Mouse (Mus musculus) forebrain, embryonic 14.5 days (tissue): ENCODE measurements around the gene Pappa2. TPM values are rescaled to one million over a fixed set of nuclear protein-coding genes. Genes with fewer than 3 reads are reported as not detected.
A peak's percentile ranks its signal among the peaks of the same experiment; 100 is the strongest.

Experiments used
- ATAC-seq: fragments of 200-750 bp; cut with Nextera tagmentation; 2 replicates; pipeline ENCODE4 v1.8.0; 2017; ENCODE audit warnings: mild to moderate bottlenecking, moderate library complexity
- DNase-seq: peaks from one replicate; pipeline ENCODE4 v3.0.0-alpha.2; 2015; ENCODE audit warnings: low spot score
- H3K27ac ChIP-seq: fragments of 300-500 bp; sonication (generic); 2 replicates; pipeline ENCODE4 v1.5.1; 2014; ENCODE audit warnings: low read depth, mild to moderate bottlenecking, control low read depth, low read length, moderate library complexity
- H3K27me3 ChIP-seq: fragments of 300-500 bp; sonication (generic); replicated peaks from 2 replicates; pipeline ENCODE4 v1.6.1; 2014; ENCODE audit warnings: low read length, control low read depth, mixed read lengths; ENCODE audit not compliant: control insufficient read depth, insufficient read depth
- H3K36me3 ChIP-seq: fragments of 300-500 bp; sonication (generic); 2 replicates; pipeline ENCODE4 v1.6.1; 2014; ENCODE audit warnings: low read length, control low read depth; ENCODE audit not compliant: control insufficient read depth, insufficient read depth
- H3K4me1 ChIP-seq: fragments of 300-500 bp; sonication (generic); 2 replicates; pipeline ENCODE4 v1.6.1; 2014; ENCODE audit warnings: antibody characterized with exemption, low read length, control low read depth; ENCODE audit not compliant: control insufficient read depth, insufficient read depth
- H3K4me2 ChIP-seq: fragments of 300-500 bp; sonication (generic); 2 replicates; pipeline ENCODE4 v1.6.1; 2014; ENCODE audit warnings: mild to moderate bottlenecking, control low read depth, low read length
- H3K4me3 ChIP-seq: fragments of 300-500 bp; sonication (generic); 2 replicates; pipeline ENCODE4 v1.5.1; 2014; ENCODE audit warnings: low read depth, low read length, control low read depth
- H3K9ac ChIP-seq: fragments of 300-500 bp; sonication (generic); 2 replicates; pipeline ENCODE4 v1.6.1; 2014; ENCODE audit warnings: mild to moderate bottlenecking, low read length, control low read depth, moderate library complexity
- H3K9me3 ChIP-seq: fragments of 300-500 bp; sonication (generic); replicated peaks from 2 replicates; pipeline ENCODE4 v1.6.1; 2016; ENCODE audit warnings: low read length, control low read depth, mixed read lengths; ENCODE audit not compliant: control insufficient read depth
- WGBS: fragments of 180-500 bp; shearing (Covaris S2); extraction: QIAGEN DNeasy Blood & Tissue Kit; methylation state at CpG from one replicate; pipeline ENCODE4 v1.1.7; 2014; 5-methylcytosine and 5-hydroxymethylcytosine counted together
- polyA plus RNA-seq: library from polyadenylated mRNA; unstranded; fragments of >200 nt; fragmentation: Nextera tagmentation; extraction: Ambion mirVana; gene quantifications from 2 replicates; pipeline ENCODE4 v1.2.1, GENCODE M21; 2014

The Pappa2 gene
- polyA plus RNA-seq, 1 experiment from 2014 or later = 1.2 TPM

DNA sequence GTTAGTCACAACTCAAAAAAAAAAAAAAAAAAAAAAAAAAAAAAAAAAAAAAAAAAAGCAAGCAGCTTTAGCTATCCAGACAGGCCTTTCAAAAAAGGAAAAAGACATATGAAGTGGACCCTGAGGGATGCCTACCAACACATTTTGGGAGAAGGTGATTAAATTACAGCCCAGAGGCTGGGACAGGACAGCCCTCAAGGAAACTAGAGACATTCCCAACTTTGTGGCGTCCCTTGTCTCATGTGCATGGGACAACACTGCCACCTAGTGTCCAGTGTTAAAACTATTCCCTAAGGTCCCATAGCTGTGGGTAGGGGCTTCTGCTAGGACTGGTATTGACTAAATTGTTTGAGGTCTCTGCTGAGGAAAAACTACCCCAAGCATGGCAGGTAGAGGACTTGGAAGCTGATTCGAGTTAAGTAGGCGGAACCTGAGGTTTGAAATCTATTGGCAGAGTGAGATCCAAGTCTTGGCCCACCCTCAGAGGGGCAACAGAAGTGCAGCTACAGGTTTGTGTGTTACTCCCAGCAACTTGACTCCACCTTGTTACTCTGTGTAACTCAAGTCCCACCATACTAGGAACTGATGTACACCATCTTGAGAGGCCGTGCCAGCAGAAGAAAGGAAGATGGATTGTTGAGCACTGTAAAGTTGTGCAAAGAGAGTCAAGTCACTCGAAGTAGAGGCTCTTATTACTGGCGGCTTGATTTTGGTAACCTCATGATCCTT, 26.6 kb downstream of the Pappa2 start:
- ATAC-seq (peak; percentile 77), DNase-seq (peak; percentile 91)
- Histone ChIP-seq H3K27me3 (no peaks in the 10 kb centered on the region), H3K4me2 (no peak overlapping the region), H3K4me1 (no peaks in the 10 kb centered on the region), H3K4me3 (no peak overlapping the region), H3K36me3 (no peaks in the 10 kb centered on the region), H3K9me3 (no peaks in the 10 kb centered on the region), H3K9ac (no peak overlapping the region), H3K27ac (no peak overlapping the region)
- WGBS = 38% methylated on average over 6 of the region's 6 CpGs

DNA sequence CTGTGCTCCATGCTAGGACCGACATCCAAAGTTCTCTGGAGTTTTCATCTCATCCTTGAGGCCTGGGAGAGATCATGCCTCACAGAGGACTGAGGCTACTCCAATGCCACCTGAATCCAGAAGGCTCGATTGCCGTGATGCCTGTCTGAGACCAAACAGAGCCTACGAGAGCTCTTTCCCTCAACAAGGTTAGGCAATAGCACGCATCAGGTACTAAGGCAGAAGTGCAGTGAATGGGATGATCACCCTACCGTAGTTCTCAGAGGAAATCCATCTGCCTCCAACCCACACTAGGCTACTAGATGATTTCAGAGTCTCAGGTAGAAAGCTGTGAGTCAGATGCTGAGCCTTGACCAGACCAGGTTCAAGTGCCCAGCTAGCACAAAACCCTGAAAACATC, 31.2 kb downstream of the Pappa2 start:
- Histone ChIP-seq H3K4me2 (no peak overlapping the region), H3K4me1 (no peaks in the 10 kb centered on the region), H3K36me3 (no peaks in the 10 kb centered on the region), H3K27me3 (no peaks in the 10 kb centered on the region), H3K9ac (no peak overlapping the region), H3K27ac (no peak overlapping the region), H3K9me3 (no peaks in the 10 kb centered on the region), H3K4me3 (no peak overlapping the region)
- WGBS = 93% methylated on average over 6 of the region's 6 CpGs
- ATAC-seq (no peak), DNase-seq (no peak)

DNA sequence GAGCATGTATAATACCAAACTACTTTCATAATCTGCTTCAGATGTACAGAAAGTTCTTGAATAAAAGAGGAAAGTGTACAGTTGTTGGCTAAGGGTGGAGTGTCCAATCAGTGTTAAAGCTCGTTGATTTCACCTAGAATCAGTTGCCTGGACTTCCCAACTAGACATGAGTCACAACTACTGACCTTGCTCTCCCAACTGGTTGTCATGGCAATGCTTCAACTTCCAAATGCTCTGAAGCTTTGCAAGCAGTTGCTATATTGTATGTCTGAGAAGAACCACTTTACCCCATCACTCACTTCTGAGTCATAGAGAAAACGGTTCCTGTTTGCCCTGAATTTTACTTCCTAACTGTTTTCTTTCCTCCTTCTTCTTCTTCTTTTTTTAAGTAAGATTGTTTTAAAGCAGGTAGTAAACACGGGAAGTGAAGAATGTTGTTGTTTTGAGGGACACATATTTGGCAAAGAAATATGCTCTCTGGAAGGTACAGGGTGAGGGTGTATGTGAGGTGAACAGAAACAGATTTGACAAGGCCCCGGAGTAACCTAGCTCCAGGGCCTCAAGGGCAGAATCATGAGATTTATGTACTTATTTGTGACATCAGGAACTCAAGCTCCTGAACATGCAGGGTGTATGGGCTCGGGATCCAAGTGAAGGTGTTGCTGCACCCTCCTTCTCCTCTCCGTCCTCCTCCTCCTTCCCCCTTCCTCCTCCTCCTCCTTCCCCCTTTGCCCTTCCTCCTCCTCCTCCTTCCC, 32.1 kb downstream of the Pappa2 start:
- Histone ChIP-seq H3K4me3 (no peak overlapping the region), H3K4me1 (no peaks in the 10 kb centered on the region), H3K4me2 (no peak overlapping the region), H3K9ac (no peak overlapping the region), H3K9me3 (no peaks in the 10 kb centered on the region), H3K27me3 (no peaks in the 10 kb centered on the region), H3K36me3 (no peaks in the 10 kb centered on the region), H3K27ac (no peak overlapping the region)
- DNase-seq (no peak), ATAC-seq (no peak)
- 86% methylated on average over 6 of the region's 6 CpGs for WGBS

DNA sequence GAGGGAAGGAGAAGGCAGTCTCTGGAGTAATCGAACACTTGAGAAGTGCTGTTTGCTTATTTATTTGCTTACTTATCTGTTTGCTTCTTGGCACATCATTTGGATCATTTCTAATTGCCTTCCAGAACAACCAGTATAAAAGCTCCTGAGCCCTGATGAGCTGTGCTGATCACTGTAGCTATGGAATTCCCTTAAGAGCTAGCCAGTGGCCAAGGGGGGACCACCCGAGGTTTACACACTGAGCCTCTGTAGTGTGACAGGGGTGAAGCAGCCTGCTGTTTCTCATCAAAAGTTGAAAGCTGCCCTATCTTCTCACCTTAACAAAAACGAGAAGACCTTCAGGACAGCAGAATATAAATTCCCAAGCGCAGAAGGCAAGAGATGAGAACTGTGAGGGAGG, 35.4 kb downstream of the Pappa2 start:
- 75% methylated on average over 4 of the region's 4 CpGs for WGBS
- Histone ChIP-seq H3K36me3 (no peaks in the 10 kb centered on the region), H3K4me1 (no peaks in the 10 kb centered on the region), H3K27ac (no peak overlapping the region), H3K9me3 (no peaks in the 10 kb centered on the region), H3K4me2 (no peak overlapping the region), H3K4me3 (no peak overlapping the region), H3K9ac (no peak overlapping the region), H3K27me3 (no peaks in the 10 kb centered on the region)
- DNase-seq (no peak), ATAC-seq (no peak)

DNA sequence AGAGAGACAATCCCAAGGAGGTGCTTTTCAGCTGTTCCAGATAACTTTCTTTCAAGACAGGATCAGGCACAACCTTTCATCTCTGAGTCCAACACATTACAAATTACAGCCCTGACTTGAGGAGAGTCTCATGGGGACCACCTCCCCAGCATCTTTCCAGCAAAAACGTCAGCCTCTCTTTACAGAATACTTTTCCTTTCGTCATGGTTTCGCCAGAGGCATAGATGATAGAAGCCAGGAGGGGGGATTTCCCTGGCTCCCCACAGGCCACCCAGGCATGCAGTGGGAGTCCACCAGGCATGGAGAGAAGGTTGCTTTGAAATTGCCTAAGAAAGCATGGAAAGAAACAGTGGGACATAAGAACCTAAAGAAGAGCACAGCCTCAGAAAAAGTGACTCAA, 37.4 kb downstream of the Pappa2 start:
- no peak for ATAC-seq
- no peaks in the 10 kb centered on the region for H3K27me3 ChIP-seq
- WGBS = 70% methylated on average over 3 of the region's 3 CpGs
- H3K36me3 ChIP-seq = no peaks in the 10 kb centered on the region
- no peaks in the 10 kb centered on the region for H3K9me3 ChIP-seq
- H3K4me2 ChIP-seq = no peak overlapping the region
- no peak overlapping the region for H3K27ac ChIP-seq
- no peak overlapping the region for H3K4me3 ChIP-seq
- no peaks in the 10 kb centered on the region for H3K4me1 ChIP-seq
- no peak for DNase-seq
- no peak overlapping the region for H3K9ac ChIP-seq

DNA sequence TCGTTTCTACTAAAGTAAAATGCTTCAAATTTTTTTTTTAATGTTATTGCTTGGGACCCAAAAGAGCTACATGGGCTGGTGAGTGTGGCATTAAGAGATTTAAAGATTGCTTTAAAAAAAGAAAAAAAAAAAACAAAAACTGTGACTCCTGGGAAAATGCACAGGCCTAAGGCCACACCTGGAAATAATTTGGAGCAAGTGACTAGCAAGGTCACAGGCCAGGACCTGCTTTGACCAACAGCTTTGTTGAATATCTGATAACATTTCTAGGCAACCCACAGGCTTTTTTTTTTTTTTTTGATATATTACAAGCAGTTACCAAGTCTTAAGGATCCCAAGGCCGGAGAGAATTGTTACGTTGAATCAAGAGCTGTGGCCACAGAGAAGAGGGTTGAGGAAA, 39.3 kb downstream of the Pappa2 start:
- H3K4me2 ChIP-seq = no peak overlapping the region
- WGBS = 95% methylated on average over 3 of the region's 3 CpGs
- no peaks in the 10 kb centered on the region for H3K27me3 ChIP-seq
- ATAC-seq = no peak
- no peak overlapping the region for H3K4me3 ChIP-seq
- H3K4me1 ChIP-seq = no peaks in the 10 kb centered on the region
- no peak overlapping the region for H3K27ac ChIP-seq
- H3K9me3 ChIP-seq = no peaks in the 10 kb centered on the region
- H3K36me3 ChIP-seq = no peaks in the 10 kb centered on the region
- no peak overlapping the region for H3K9ac ChIP-seq
- DNase-seq = no peak

DNA sequence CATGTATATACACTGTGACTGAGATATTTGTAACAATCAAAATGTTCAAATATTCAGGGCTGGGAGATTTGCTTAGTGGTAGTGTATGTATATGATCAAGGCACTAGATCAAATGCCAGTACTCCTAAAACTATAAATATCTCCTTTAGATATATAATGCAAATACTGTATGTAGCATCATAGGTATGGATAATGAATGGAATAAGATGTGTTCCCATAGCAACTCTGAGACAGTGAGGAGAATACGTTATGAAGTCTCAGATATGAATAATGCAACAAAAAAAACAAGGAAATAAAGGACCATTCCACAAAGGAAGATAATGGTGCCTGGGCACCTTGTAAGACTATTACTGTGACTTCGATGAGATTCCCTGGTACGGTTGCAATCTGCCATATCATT, 45.8 kb downstream of the Pappa2 start:
- no peak overlapping the region for H3K9ac ChIP-seq
- no peak for DNase-seq
- no peaks in the 10 kb centered on the region for H3K4me1 ChIP-seq
- no peak overlapping the region for H3K4me2 ChIP-seq
- H3K36me3 ChIP-seq = no peaks in the 10 kb centered on the region
- ATAC-seq = no peak
- no peaks in the 10 kb centered on the region for H3K27me3 ChIP-seq
- WGBS = 87% methylated on average over 3 of the region's 3 CpGs
- no peak overlapping the region for H3K4me3 ChIP-seq
- H3K27ac ChIP-seq = no peak overlapping the region
- no peaks in the 10 kb centered on the region for H3K9me3 ChIP-seq

DNA sequence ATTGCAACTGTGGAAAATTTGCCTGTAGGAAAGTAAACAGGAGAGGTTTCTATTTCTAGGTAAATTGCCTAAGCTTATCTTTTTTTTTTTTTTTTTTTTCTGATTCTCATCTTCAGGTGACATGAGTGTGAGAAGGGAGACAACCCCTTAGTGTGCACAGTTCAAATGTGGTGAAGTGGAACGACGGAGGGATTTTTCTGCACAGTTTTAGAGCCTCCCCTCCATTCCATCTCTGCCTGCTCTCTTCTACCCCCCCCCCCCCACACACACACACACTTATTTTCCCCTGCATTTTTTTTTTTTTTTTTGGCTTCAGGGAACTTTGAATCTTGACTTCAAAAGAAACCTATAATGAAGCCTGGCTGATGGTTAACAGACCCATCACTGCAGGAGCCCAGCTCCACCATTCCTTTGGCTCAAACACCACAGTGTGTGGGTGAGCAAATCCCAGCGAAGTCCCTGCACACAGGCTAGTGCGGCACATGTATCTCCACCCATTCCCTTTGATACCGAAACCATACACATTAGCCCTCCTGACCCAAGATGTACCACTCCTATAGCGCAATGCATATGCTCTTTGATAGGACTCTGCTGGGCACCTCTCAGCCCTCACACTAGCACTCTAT, 49.0 kb downstream of the Pappa2 start:
- no peaks in the 10 kb centered on the region for H3K36me3 ChIP-seq
- no peak overlapping the region for H3K27ac ChIP-seq
- H3K27me3 ChIP-seq = no peaks in the 10 kb centered on the region
- WGBS = 87% methylated on average over 6 of the region's 6 CpGs
- 0 out of 2 replicates have a peak, but pooled peaks cover 2% of the 10 kb centered on the region for H3K4me1 ChIP-seq
- no peaks in the 10 kb centered on the region for H3K9me3 ChIP-seq
- H3K4me3 ChIP-seq = no peak overlapping the region
- no peak overlapping the region for H3K4me2 ChIP-seq
- DNase-seq (no peak), ATAC-seq (no peak)
- no peak overlapping the region for H3K9ac ChIP-seq

DNA sequence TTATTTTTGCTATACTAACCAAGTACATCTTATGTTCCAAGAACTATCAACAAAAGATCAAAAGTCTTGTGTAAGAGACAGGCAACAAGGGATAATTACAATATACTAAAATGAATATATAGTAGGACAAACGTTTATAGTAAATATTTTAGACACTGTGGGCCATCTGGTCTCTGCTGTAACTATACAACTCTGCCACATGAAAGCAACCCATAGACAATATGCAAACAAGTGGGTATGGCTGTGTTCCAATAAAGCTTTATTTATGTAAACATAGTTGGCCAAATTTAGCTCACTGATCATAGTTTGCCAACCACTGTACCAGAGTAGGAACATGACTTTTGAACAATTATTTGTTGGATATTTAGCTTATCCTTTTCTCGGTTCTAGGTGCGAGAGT, 50.9 kb downstream of the Pappa2 start:
- Histone ChIP-seq H3K27me3 (no peaks in the 10 kb centered on the region), H3K4me1 (0 out of 2 replicates have a peak, but pooled peaks cover 2% of the 10 kb centered on the region), H3K9me3 (no peaks in the 10 kb centered on the region), H3K4me3 (no peak overlapping the region), H3K4me2 (no peak overlapping the region), H3K9ac (no peak overlapping the region), H3K36me3 (no peaks in the 10 kb centered on the region), H3K27ac (no peak overlapping the region)
- 79% methylated on average over 3 of the region's 3 CpGs for WGBS
- DNase-seq (no peak), ATAC-seq (no peak)
